Mouse (Mus musculus) lung, postnatal 0 days (tissue): ENCODE measurements at regions not wholly inside any gene's neighbourhood (a gene's known extent, or its start where the extent isn't known, plus 50 kb on each side); places are given as distances from the start of the nearest gene placed in this dataset.

Experiments used
- CTCF ChIP-seq: IDR thresholded peaks from 2 replicates; pipeline ENCODE4 v1.5.1; 2016; ENCODE audit warnings: antibody characterized with exemption, mild to moderate bottlenecking
- EP300 ChIP-seq: IDR thresholded peaks from 2 replicates; pipeline ENCODE4 v1.6.1; 2016; ENCODE audit warnings: antibody characterized with exemption, mild to moderate bottlenecking, control low read depth

DNA sequence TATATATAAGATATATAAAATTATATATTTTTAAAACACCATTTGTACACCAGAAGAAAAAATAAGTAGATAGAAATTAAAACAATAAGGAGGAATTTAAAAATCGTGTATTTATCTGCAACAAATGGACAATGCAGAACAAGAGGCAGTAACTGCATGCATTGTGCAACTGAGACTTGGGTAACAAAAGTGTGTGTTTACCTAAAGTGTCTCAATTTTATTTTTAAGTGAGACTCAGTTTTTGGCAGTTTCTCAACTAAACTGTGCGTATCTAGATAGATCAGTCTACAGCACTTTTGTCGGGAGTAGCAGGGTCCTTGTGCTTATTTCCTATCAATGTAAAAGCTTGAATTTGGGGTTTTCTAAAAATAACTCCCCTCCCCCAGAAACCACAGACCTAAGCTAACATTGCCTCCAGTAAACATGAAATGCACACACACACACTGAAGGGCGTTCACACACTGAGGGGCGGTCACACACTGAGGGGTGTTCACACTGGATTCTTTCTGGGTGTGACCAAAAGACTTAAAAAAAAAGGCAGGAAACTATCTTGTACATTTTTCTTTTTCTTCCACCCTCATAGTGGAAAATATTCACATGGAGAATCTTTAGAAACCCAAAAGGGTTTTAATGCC, 185.7 kb upstream of the Atp2b1 start:
- TF ChIP-seq CTCF (no peak), EP300 (no peak)
